ENCODE assay signal across 19 mouse cellular contexts in the genomic region with DNA sequence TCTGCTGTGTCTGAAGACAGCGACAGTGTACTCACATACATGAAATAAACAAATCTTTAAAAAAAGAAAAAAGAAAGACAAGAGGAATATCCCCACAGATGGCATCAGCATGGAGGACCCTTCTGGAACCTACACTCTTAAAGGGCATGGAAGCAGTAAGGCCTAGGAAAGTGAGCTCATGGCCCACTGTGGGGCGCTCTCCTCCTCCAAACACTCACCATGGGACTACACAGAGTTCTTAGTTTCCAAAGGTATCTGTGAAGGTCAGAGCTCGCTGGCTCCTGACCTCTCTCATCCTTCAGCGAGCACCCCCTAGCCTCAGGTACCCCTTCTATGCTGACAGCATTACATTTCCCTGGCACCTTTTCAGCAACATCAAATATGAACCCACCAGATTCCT. TPM values are rescaled to one million over a fixed set of nuclear protein-coding genes. Genes with fewer than 3 reads are reported as not detected.
A peak's percentile ranks its signal among the peaks of the same experiment; 100 is the strongest.
DNase-seq lines count a peak whose midpoint lies in the region; ATAC-seq and TF ChIP-seq lines count a peak whose summit lies in the region.
"Had no signal": no experiment of that assay in that cellular context is flagged by ENCODE, and none has a peak within 500 bp of the region (broad histone marks: within the 10 kb centered on the region; RNA-seq: fewer than 3 reads in every experiment).

No protein-coding gene starts in this region.

- H3K27ac ChIP-seq in forebrain, postnatal 0 days (ENCODE audit: low read depth, low read length): no peak overlapping the region
- H3K27ac ChIP-seq in forebrain, embryonic 14.5 days (ENCODE audit: low read depth, low read length): no peak overlapping the region
- H3K27ac ChIP-seq in kidney, postnatal 0 days: no peak overlapping the region
- H3K27ac ChIP-seq in midbrain, postnatal 0 days (ENCODE audit: low read depth, low read length): no peak overlapping the region
- H3K27ac ChIP-seq in midbrain, embryonic 15.5 days: no peak overlapping the region
- H3K27ac ChIP-seq: forebrain, embryonic 13.5 days; heart, embryonic 13.5 days; hindbrain, embryonic 12.5 days; left cerebral cortex, adult 2 months had no signal

- H3K4me1 ChIP-seq in forebrain, postnatal 0 days (ENCODE audit: insufficient read depth): no peaks in the 10 kb centered on the region
- no peaks in the 10 kb centered on the region for H3K4me1 ChIP-seq in forebrain, embryonic 14.5 days (ENCODE audit: control insufficient read depth, insufficient read depth, low read length)
- H3K4me1 ChIP-seq in kidney, postnatal 0 days (replicated peaks; ENCODE audit: insufficient read depth, low read length): no peaks in the 10 kb centered on the region
- H3K4me1 ChIP-seq in midbrain, postnatal 0 days (ENCODE audit: insufficient read depth, low read length): no peaks in the 10 kb centered on the region
- no peaks in the 10 kb centered on the region for H3K4me1 ChIP-seq in midbrain, embryonic 15.5 days

- no peak overlapping the region; the same call in 1 of the 2 replicates for H3K9ac ChIP-seq in forebrain, postnatal 0 days
- no peak overlapping the region for H3K9ac ChIP-seq in forebrain, embryonic 14.5 days (ENCODE audit: low read length)
- H3K9ac ChIP-seq in kidney, postnatal 0 days (ENCODE audit: low read depth, low read length): no peak overlapping the region
- no peak overlapping the region for H3K9ac ChIP-seq in midbrain, postnatal 0 days (replicated peaks; ENCODE audit: low read length, poor library complexity, severe bottlenecking)
- no peak overlapping the region for H3K9ac ChIP-seq in midbrain, embryonic 15.5 days
- H3K9ac ChIP-seq: forebrain, embryonic 13.5 days; hindbrain, embryonic 12.5 days had no signal

- H3K4me3 ChIP-seq in forebrain, postnatal 0 days (ENCODE audit: low read depth, low read length): no peak overlapping the region
- H3K4me3 ChIP-seq in forebrain, embryonic 14.5 days (ENCODE audit: low read depth, low read length): no peak overlapping the region
- H3K4me3 ChIP-seq in kidney, postnatal 0 days (replicated peaks; ENCODE audit: low read depth, low read length): no peak overlapping the region
- no peak overlapping the region for H3K4me3 ChIP-seq in midbrain, postnatal 0 days (ENCODE audit: low read depth, low read length)
- H3K4me3 ChIP-seq in midbrain, embryonic 15.5 days: no peak overlapping the region
- H3K4me3 ChIP-seq: forebrain, embryonic 13.5 days; heart, embryonic 13.5 days; hindbrain, embryonic 12.5 days; left cerebral cortex, adult 2 months; myocyte had no signal

- H3K9me3 ChIP-seq in forebrain, postnatal 0 days (ENCODE audit: low read length): no peaks in the 10 kb centered on the region
- H3K9me3 ChIP-seq in forebrain, embryonic 14.5 days (replicated peaks; ENCODE audit: control insufficient read depth, low read length): no peaks in the 10 kb centered on the region
- H3K9me3 ChIP-seq in kidney, postnatal 0 days (replicated peaks; ENCODE audit: low read length): no peaks in the 10 kb centered on the region
- H3K9me3 ChIP-seq in midbrain, postnatal 0 days (ENCODE audit: low read length): no peaks in the 10 kb centered on the region
- H3K9me3 ChIP-seq in midbrain, embryonic 15.5 days: no peaks in the 10 kb centered on the region
- H3K9me3 ChIP-seq: forebrain, embryonic 13.5 days; heart, embryonic 13.5 days; hindbrain, embryonic 12.5 days had no signal

- H3K36me3 ChIP-seq in forebrain, postnatal 0 days (ENCODE audit: insufficient read depth): peaks cover 39% of the 10 kb centered on the region
- H3K36me3 ChIP-seq in forebrain, embryonic 14.5 days (ENCODE audit: control insufficient read depth, insufficient read depth, low read length): peaks cover 39% of the 10 kb centered on the region
- 0 out of 2 replicates have a peak, but pooled peaks cover 6% of the 10 kb centered on the region for H3K36me3 ChIP-seq in kidney, postnatal 0 days (ENCODE audit: insufficient read depth, low read length)
- H3K36me3 ChIP-seq in midbrain, postnatal 0 days (ENCODE audit: insufficient read depth, low read length): peaks cover 18% of the 10 kb centered on the region
- H3K36me3 ChIP-seq in midbrain, embryonic 15.5 days (replicated peaks): peaks cover 8% of the 10 kb centered on the region; the same call in 1 of the 2 replicates

- peak; percentile 21; the same call in 1 of the 2 replicates for TF ChIP-seq CTCF in forebrain, postnatal 0 days (IDR thresholded peaks at IDR 0.05; ENCODE audit: low read depth)
- TF ChIP-seq CTCF in kidney, postnatal 0 days (IDR thresholded peaks at IDR 0.05; ENCODE audit: low read depth): peak; percentile 44
- peak; percentile 33 for TF ChIP-seq CTCF in midbrain, postnatal 0 days (IDR thresholded peaks at IDR 0.05)

- no peak for ATAC-seq in forebrain, postnatal 0 days
- no peak for ATAC-seq in forebrain, embryonic 14.5 days
- no peak for ATAC-seq in kidney, postnatal 0 days (replicated peaks; ENCODE audit: low FRiP score, low read depth)
- no peak for ATAC-seq in midbrain, postnatal 0 days (ENCODE audit: low FRiP score)
- no peak for ATAC-seq in midbrain, embryonic 15.5 days (replicated peaks)
- ATAC-seq: activated CD4-positive, CD25-positive, alpha-beta regulatory T cell, adult 4 months; forebrain, embryonic 13.5 days had no signal

- WGBS in forebrain, postnatal 0 days: 84% methylated on average over 4 of the region's 4 CpGs
- 85% methylated on average over 4 of the region's 4 CpGs for WGBS in forebrain, embryonic 14.5 days
- WGBS in kidney, postnatal 0 days: 92% methylated on average over 4 of the region's 4 CpGs
- 90% methylated on average over 4 of the region's 4 CpGs for WGBS in midbrain, postnatal 0 days
- 90% methylated on average over 4 of the region's 4 CpGs for WGBS in midbrain, embryonic 15.5 days

- no peak overlapping the region for H3K4me2 ChIP-seq in forebrain, postnatal 0 days (ENCODE audit: low read depth)
- no peak overlapping the region for H3K4me2 ChIP-seq in forebrain, embryonic 14.5 days (ENCODE audit: low read length)
- H3K4me2 ChIP-seq in kidney, postnatal 0 days (ENCODE audit: low read length): no peak overlapping the region
- no peak overlapping the region for H3K4me2 ChIP-seq in midbrain, postnatal 0 days (ENCODE audit: low read depth, low read length, poor library complexity, severe bottlenecking)
- H3K4me2 ChIP-seq in midbrain, embryonic 15.5 days: no peak overlapping the region
- H3K4me2 ChIP-seq: forebrain, embryonic 13.5 days; heart, embryonic 13.5 days; hindbrain, embryonic 12.5 days; midbrain, embryonic 11.5 days had no signal

- DNase-seq in forebrain, postnatal 0 days: no peak
- no peak for DNase-seq in forebrain, embryonic 14.5 days (ENCODE audit: low spot score)
- DNase-seq in kidney, postnatal 0 days (ENCODE audit: low spot score): no peak
- DNase-seq in kidney, postnatal 14 days: no peak
- no peak for DNase-seq in midbrain, postnatal 0 days (ENCODE audit: low spot score)
- DNase-seq in spleen, postnatal 10 days (ENCODE audit: low spot score in 2 of 2): no peak
- no peak for DNase-seq in urinary bladder, postnatal 36 days (ENCODE audit: low spot score in 2 of 2)
- DNase-seq: adrenal gland, postnatal 36 days; cerebellum, postnatal 10 days; kidney, adult 11 months; retina, postnatal 1 day had no signal

- H3K27me3 ChIP-seq in forebrain, postnatal 0 days (ENCODE audit: insufficient read depth, low read length): no peaks in the 10 kb centered on the region
- no peaks in the 10 kb centered on the region for H3K27me3 ChIP-seq in forebrain, embryonic 14.5 days (replicated peaks; ENCODE audit: control insufficient read depth, insufficient read depth, low read length)
- H3K27me3 ChIP-seq in kidney, postnatal 0 days (ENCODE audit: insufficient read depth, low read length): no peaks in the 10 kb centered on the region
- no peaks in the 10 kb centered on the region for H3K27me3 ChIP-seq in midbrain, postnatal 0 days (ENCODE audit: insufficient read depth, low read length)
- no peaks in the 10 kb centered on the region for H3K27me3 ChIP-seq in midbrain, embryonic 15.5 days (replicated peaks)
- H3K27me3 ChIP-seq: forebrain, embryonic 13.5 days; heart, embryonic 13.5 days; hindbrain, embryonic 12.5 days had no signal

RNA-seq across cellular contexts. Expression of gene Kdm2b, which starts 53.8 kb away (rescaled TPM):
- 127 and 158 TPM in 2 replicates for total RNA-seq in forebrain, postnatal 0 days (2014; rRNA removed)
- polyA plus RNA-seq in forebrain, postnatal 0 days (2015; fragmentation: Nextera tagmentation; extraction: Ambion mirVana): 84.6 and 91.7 TPM in 2 replicates
- polyA plus RNA-seq in forebrain, embryonic 14.5 days (2014; fragmentation: Nextera tagmentation; extraction: Ambion mirVana): 73.8 and 94.1 TPM in 2 replicates
- polyA plus RNA-seq in kidney, postnatal 0 days (2015; fragmentation: Nextera tagmentation; extraction: Ambion mirVana): 62.5 and 66.1 TPM in 2 replicates
- 107 and 110 TPM in 2 replicates for total RNA-seq in midbrain, postnatal 0 days (2014; rRNA removed)
- 78.6 and 78.8 TPM in 2 replicates for polyA plus RNA-seq in midbrain, postnatal 0 days (2015; fragmentation: Nextera tagmentation; extraction: Ambion mirVana)
- 115 and 123 TPM in 2 replicates for polyA plus RNA-seq in midbrain, embryonic 15.5 days (2015; fragmentation: Nextera tagmentation; extraction: Ambion mirVana)
